Mouse (Mus musculus) MEL (cell line): ENCODE results near the gene Nat8f1. TPM values are rescaled to one million over a fixed set of nuclear protein-coding genes. Genes with fewer than 3 reads are reported as not detected.

Experiments
- DNase-seq: peaks from one replicate; pipeline ENCODE4 v3.0.0; 2011; ENCODE audit warnings: low read depth, low spot score
- H3K27ac ChIP-seq: 2 replicates; pipeline ENCODE4 v1.5.1; 2012; ENCODE audit warnings: low read depth, mild to moderate bottlenecking, control low read depth, low read length, moderate library complexity; ENCODE audit not compliant: control insufficient read depth
- H3K27me3 ChIP-seq, 2 experiments: fragments of 150-350 bp in 1 of 2; sonication (generic) in 1 of 2; 2 replicates each; pipeline ENCODE4 v1.6.1; 2012; ENCODE audit warnings: low read length in 2 of 2, mild to moderate bottlenecking in 2 of 2, improper control_type of control experiment in 1 of 2, moderate library complexity in 1 of 2; ENCODE audit not compliant: insufficient read depth in 2 of 2, control insufficient read depth in 1 of 2
- H3K36me3 ChIP-seq, 2 experiments: 2 replicates each; pipeline ENCODE4 v1.6.1; 2012 to 2014; ENCODE audit warnings: low read length in 2 of 2, improper control_type of control experiment in 1 of 2, inconsistent platforms in 1 of 2, mild to moderate bottlenecking in 1 of 2; ENCODE audit not compliant: insufficient read depth in 2 of 2, control insufficient read depth in 1 of 2
- H3K4me1 ChIP-seq, 2 experiments: fragments of 150-350 bp in 1 of 2; sonication (generic) in 1 of 2; 2 replicates each; pipeline ENCODE4 v1.6.1; 2012; ENCODE audit warnings: low read length in 2 of 2, improper control_type of control experiment in 1 of 2, mild to moderate bottlenecking in 1 of 2; ENCODE audit not compliant: insufficient read depth in 2 of 2, control insufficient read depth in 1 of 2
- H3K4me3 ChIP-seq, 2 experiments: fragments of 150-350 bp in 1 of 2; sonication (generic) in 1 of 2; 2 replicates each; pipeline ENCODE4 v1.5.1; 2012; ENCODE audit warnings: low read depth in 2 of 2, low read length in 2 of 2, mild to moderate bottlenecking in 2 of 2, moderate library complexity in 2 of 2, control low read depth in 1 of 2, improper control_type of control experiment in 1 of 2; ENCODE audit not compliant: control insufficient read depth in 1 of 2, insufficient read depth in 1 of 2
- H3K79me2 ChIP-seq: 2 replicates; pipeline ENCODE4 v1.6.1; 2012; ENCODE audit warnings: mild to moderate bottlenecking, low read length, moderate library complexity; ENCODE audit not compliant: control insufficient read depth, poor library complexity, insufficient read depth
- H3K9ac ChIP-seq: 2 replicates; pipeline ENCODE4 v1.6.1; 2012; ENCODE audit warnings: low read depth, mild to moderate bottlenecking, control low read depth, low read length, moderate library complexity; ENCODE audit not compliant: control insufficient read depth, poor library complexity, severe bottlenecking
- H3K9me3 ChIP-seq: fragments of 150-350 bp; sonication (generic); replicated peaks from 2 replicates; pipeline ENCODE4 v1.6.1; 2012; ENCODE audit warnings: mild to moderate bottlenecking, low read length, improper control_type of control experiment, moderate library complexity; ENCODE audit not compliant: insufficient read depth
- CHD2 ChIP-seq: IDR thresholded peaks from 2 replicates; pipeline ENCODE4 v1.6.1; 2011; ENCODE audit warnings: low read length, improper control_type of control experiment
- CTCF ChIP-seq, 3 experiments: IDR thresholded peaks in 2 of 3; conservative IDR thresholded peaks in 1 of 3; 2 replicates each; pipeline ENCODE4 v1.5.1; 2011 to 2012; ENCODE audit warnings: low read length in 3 of 3, low read depth in 2 of 3, mild to moderate bottlenecking in 2 of 3, improper control_type of control experiment in 1 of 3, inconsistent platforms in 1 of 3, mixed read lengths in 1 of 3, moderate library complexity in 1 of 3; ENCODE audit not compliant: control insufficient read depth in 1 of 3, insufficient read depth in 1 of 3, poor library complexity in 1 of 3, severe bottlenecking in 1 of 3
- MAFK ChIP-seq: IDR thresholded peaks from 2 replicates; pipeline ENCODE4 v1.6.1; 2011; ENCODE audit warnings: low read depth, mild to moderate bottlenecking, low read length, improper control_type of control experiment, borderline replicate concordance
- MEF2A ChIP-seq: IDR thresholded peaks from 2 replicates; pipeline ENCODE4 v1.6.1; 2014; ENCODE audit warnings: low read depth, mild to moderate bottlenecking, inconsistent platforms, low read length, improper control_type of control experiment; ENCODE audit not compliant: poor library complexity, insufficient replicate concordance, severe bottlenecking; ENCODE audit errors: extremely low read depth
- MYB ChIP-seq: IDR thresholded peaks from 2 replicates; pipeline ENCODE4 v1.6.1; 2011; ENCODE audit warnings: mild to moderate bottlenecking, low read depth, low read length, improper control_type of control experiment
- NELFE ChIP-seq: IDR thresholded peaks from 2 replicates; pipeline ENCODE4 v1.6.1; 2011; ENCODE audit warnings: low read depth, low read length, improper control_type of control experiment
- NRF1 ChIP-seq: IDR thresholded peaks from 2 replicates; pipeline ENCODE4 v1.6.1; 2014; ENCODE audit warnings: low read depth, mild to moderate bottlenecking, inconsistent platforms, low read length, improper control_type of control experiment, moderate library complexity; ENCODE audit not compliant: poor library complexity, insufficient read depth, severe bottlenecking
- POLR2AphosphoS2 ChIP-seq: IDR thresholded peaks from 2 replicates; pipeline ENCODE4 v1.6.1; 2011; ENCODE audit warnings: low read length, improper control_type of control experiment
- RCOR1 ChIP-seq: IDR thresholded peaks from 2 replicates; pipeline ENCODE4 v1.6.1; 2012; ENCODE audit warnings: low read depth, mild to moderate bottlenecking, inconsistent platforms, low read length, improper control_type of control experiment
- SIN3A ChIP-seq: IDR thresholded peaks from 2 replicates; pipeline ENCODE4 v1.6.1; 2012; ENCODE audit warnings: low read length, improper control_type of control experiment, inconsistent platforms
- SMC3 ChIP-seq: IDR thresholded peaks from 2 replicates; pipeline ENCODE4 v1.6.1; 2011; ENCODE audit warnings: low read depth, low read length, improper control_type of control experiment
- TCF12 ChIP-seq: IDR thresholded peaks from 2 replicates; pipeline ENCODE4 v1.6.1; 2014; ENCODE audit warnings: low read depth, mild to moderate bottlenecking, inconsistent platforms, low read length, improper control_type of control experiment, moderate library complexity
- USF1 ChIP-seq: IDR thresholded peaks from 2 replicates; pipeline ENCODE4 v1.6.1; 2014; ENCODE audit warnings: low read depth, mild to moderate bottlenecking, inconsistent platforms, low read length, improper control_type of control experiment, moderate library complexity
- polyA plus RNA-seq, 2 experiments: library from polyadenylated mRNA; stranded (reverse) in 1 of 2; unstranded in 1 of 2; fragments of >175 nt in 1 of 2; fragments of >200 nt in 1 of 2; gene quantifications; 2 replicates each; pipeline versions ENCODE4 v1.2.1 to v1.2.4; 2012; ENCODE audit warnings: low replicate concordance in 2 of 2, low read depth in 1 of 2; ENCODE audit not compliant: insufficient read length in 2 of 2, insufficient read depth in 1 of 2, missing spikeins in 1 of 2
- total RNA-seq: library from RNA; depleted of rRNA; stranded (reverse); fragments of 300-350 nt; gene quantifications from 2 replicates; pipeline ENCODE4 v1.2.3, GENCODE M21; 2012

Gene Nat8f1
- total and polyA plus RNA-seq, 3 experiments, result 5.7 to 6.9 TPM; not detected in 1

DNA sequence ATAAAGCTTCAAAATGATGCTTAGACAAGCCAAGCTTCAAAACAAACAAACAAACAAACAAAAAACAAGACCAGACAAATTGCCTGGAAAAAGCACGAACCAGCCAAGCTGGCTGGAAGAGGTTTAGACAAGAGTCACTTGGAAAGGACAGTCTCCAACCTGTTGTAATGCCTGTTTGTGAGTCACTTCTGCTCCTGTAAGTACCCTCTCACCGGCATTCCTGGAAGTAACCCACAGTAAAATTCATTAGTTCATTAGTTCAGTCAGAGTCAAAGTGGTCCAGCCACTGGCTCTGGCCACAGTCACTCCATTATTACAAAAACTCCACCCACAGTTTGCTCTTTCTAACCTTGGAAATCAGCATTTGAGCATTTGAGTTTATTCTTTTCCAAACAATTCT lies 51.6 kb downstream of the Nat8f1 start:
- Histone ChIP-seq H3K9me3 (no peaks in the 10 kb centered on the region), H3K4me3 (no peak overlapping the region), H3K27me3 (peaks cover 0 to 3% of the 10 kb centered on the region in 2 experiments), H3K9ac (no peak overlapping the region), H3K27ac (no peak overlapping the region), H3K36me3 (no peaks in the 10 kb centered on the region), H3K4me1 (no peaks in the 10 kb centered on the region), H3K79me2 (no peaks in the 10 kb centered on the region)
- no peak for DNase-seq
- TF ChIP-seq CTCF (IDR thresholded peaks at IDR 0.05 in 2 of 3, conservative IDR thresholded peaks at IDR 0.05 in 1 of 3; ENCODE audit: control insufficient read depth in 1 of 3, insufficient read depth in 1 of 3, low read depth in 2 of 3, low read length in 3 of 3, poor library complexity in 1 of 3, severe bottlenecking in 1 of 3), result no peak

DNA sequence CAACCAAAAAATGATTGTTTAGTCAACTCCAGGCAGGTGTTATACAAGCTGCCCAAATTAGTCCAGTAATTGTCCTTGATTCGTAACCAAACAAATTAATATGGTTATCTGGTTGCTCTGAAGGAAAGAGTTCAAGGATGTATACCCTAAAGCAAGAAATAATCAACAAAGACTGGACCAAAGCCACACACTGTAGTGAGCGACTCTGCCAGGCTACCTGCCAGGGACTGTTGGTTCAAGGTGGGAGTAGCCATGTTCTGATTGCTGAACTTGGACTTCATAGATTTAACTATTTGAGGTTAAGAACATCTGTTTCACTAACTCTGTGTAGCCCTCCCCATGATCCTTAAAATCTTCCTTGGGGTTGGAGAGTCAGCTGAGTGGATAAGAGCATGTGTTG lies 52.4 kb downstream of the Nat8f1 start:
- Histone ChIP-seq H3K4me1 (no peaks in the 10 kb centered on the region), H3K27me3 (peaks cover 0 to 3% of the 10 kb centered on the region in 2 experiments), H3K36me3 (no peaks in the 10 kb centered on the region), H3K9me3 (no peaks in the 10 kb centered on the region), H3K9ac (no peak overlapping the region), H3K27ac (no peak overlapping the region), H3K4me3 (no peak overlapping the region), H3K79me2 (no peaks in the 10 kb centered on the region)
- TF ChIP-seq MAFK, result no peak
- TF ChIP-seq MYB, result no peak
- no peak for TF ChIP-seq TCF12
- TF ChIP-seq POLR2AphosphoS2, result no peak
- no peak for TF ChIP-seq NELFE
- no peak for TF ChIP-seq NRF1
- no peak for DNase-seq

DNA sequence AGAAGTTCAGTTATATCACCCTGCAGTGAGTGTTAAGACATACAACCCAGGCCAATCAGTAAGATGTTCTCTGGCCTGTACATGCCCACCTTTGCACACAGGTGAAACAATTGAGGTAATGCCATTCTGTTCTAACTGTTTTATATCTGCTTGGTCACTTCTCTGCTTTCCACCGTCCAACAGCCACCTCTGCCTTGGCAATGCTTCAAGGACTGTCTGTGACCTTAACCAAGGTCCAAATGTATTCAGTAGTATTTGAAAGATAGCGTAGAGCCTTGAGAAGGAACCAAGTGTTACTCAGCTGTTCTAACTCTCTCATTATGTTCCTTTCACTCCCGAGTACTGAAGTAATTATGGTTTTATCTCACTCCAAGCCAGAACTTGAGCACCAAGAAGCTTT lies 52.9 kb downstream of the Nat8f1 start:
- H3K36me3 ChIP-seq, result no peaks in the 10 kb centered on the region
- H3K27ac ChIP-seq, result no peak overlapping the region
- H3K79me2 ChIP-seq, result no peaks in the 10 kb centered on the region
- peaks cover 0 to 3% of the 10 kb centered on the region in 2 experiments for H3K27me3 ChIP-seq
- DNase-seq, result no peak
- no peak overlapping the region for H3K4me3 ChIP-seq
- no peaks in the 10 kb centered on the region for H3K9me3 ChIP-seq
- H3K4me1 ChIP-seq, result no peaks in the 10 kb centered on the region
- no peak overlapping the region for H3K9ac ChIP-seq
- TF ChIP-seq SIN3A, result no peak
- no peak for TF ChIP-seq RCOR1
- no peak for TF ChIP-seq USF1
- TF ChIP-seq MAFK, result no peak
- no peak for TF ChIP-seq CHD2
- no peak for TF ChIP-seq MEF2A
- no peak for TF ChIP-seq SMC3
